Mouse (Mus musculus) cerebellum, adult 2 months (tissue): ENCODE results near the gene Tiam1.

Source experiments
- CTCF ChIP-seq: fragments of 200-500 bp; IDR thresholded peaks from 2 replicates; pipeline ENCODE4 v1.5.1; 2011; ENCODE audit warnings: low read depth, mild to moderate bottlenecking, control low read depth, low read length, moderate library complexity, borderline replicate concordance; ENCODE audit not compliant: insufficient read depth
- POLR2A ChIP-seq: fragments of 200-500 bp; IDR thresholded peaks from 2 replicates; pipeline ENCODE4 v1.6.1; 2011; ENCODE audit warnings: low read length, control low read depth, borderline replicate concordance; ENCODE audit not compliant: insufficient read depth

DNA sequence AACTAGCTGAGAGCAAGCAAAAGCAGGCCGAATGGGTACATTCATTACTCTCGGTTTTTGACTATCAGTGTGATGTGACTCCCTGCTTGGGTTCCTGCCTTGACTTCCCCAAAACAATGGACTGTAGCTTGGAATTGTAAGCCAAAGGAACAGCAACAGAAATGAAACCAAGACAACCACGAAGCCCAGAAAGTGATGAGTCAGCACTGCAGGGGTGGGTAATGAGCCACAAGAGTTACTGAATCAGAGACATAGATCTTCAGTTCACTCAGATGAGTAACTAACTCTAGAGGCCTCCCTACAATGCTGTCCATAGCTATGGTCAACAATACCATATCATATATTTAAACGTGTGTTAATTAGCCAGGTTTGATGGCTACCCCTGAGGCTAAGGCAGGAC, 259.7 kb downstream of the Tiam1 start:
- TF ChIP-seq CTCF: no peak
- no peak for TF ChIP-seq POLR2A
